Mouse (Mus musculus) megakaryocyte, adult 5-6 weeks (primary cell): ENCODE data around the gene Speer2. TPM values are rescaled to one million over a fixed set of nuclear protein-coding genes. Genes with fewer than 3 reads are reported as not detected.

Experiments used
- ATAC-seq: 2 replicates; pipeline ENCODE4 v1.8.0; 2016; ENCODE audit warnings: mild to moderate bottlenecking, inconsistent platforms; ENCODE audit not compliant: poor library complexity, severe bottlenecking
- total RNA-seq, 2 experiments: library from RNA; stranded (forward) in 1 of 2; stranded (reverse) in 1 of 2; fragments of 153-499, 151-499 nt in 1 of 2; fragments of 221-1000, 200-1000 nt in 1 of 2; gene quantifications; 2 replicates each; pipeline versions ENCODE4 v1.2.3 to v1.2.4; 2015 to 2017

The Speer2 gene
- not detected in 2 replicates for total RNA-seq (2015)
- total RNA-seq (2017), result not detected in 2 replicates

DNA sequence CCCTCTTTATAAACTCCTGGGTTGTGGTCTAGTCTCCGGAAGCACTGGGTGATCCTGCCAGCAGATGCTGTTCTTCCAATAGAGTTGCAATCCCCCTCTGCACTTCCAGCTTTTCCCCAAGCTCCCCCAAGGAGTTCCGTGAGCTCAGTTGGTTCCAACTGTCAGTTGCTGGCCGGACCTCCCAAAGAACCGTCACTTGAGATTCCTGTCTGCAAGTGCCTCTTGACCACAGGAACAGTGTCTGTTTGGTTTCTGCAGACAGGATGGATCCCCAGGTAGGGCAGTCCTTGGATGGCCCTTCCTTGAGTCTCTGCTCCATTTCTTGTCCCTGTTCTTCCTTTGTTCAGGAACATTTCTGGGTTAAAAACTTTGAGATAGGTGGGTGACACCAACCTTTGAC lies at the start of gene Speer2:
Gene Speer2 (minus strand): TSS at position 101 of the 400 bp plus-strand sequence.
- ATAC-seq, result no peak

DNA sequence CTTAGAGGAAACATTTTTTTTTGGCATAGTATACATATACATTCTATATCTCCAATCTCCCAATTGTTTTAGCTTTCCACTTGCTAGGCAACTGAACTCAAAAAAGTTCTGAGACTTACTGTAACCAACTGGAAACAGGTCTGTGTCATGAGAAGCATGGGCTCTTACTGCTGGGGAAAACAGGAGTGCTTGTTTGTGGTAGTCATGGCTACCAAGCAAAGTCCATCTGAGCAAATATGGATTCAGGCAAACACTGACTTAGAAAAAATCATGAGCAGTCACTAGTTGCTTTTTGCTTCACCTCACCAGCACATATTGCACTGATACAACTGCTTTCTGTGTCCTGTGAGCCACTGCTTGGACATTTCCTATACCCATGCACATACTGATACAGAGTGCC lies 40.8 kb upstream of the Speer2 start:
- no peak for ATAC-seq

DNA sequence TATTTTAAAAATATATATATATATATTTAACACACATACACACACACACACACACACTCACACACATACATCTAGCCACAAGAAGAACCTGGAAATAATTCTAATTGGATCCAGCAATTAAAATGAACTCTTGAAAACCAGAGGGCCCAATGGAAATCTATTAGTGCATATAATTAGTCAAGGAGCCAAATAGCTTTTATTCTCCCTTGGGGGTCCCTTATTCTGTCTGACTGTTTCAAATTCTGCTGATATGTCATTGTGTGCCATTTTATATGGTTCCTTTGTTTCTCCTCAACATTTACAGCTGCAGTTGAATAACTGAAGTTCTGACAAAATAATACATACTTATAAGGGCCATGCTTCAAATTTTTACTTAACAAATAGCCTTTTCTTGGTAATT lies 17.2 kb upstream of the Speer2 start:
- no peak for ATAC-seq

DNA sequence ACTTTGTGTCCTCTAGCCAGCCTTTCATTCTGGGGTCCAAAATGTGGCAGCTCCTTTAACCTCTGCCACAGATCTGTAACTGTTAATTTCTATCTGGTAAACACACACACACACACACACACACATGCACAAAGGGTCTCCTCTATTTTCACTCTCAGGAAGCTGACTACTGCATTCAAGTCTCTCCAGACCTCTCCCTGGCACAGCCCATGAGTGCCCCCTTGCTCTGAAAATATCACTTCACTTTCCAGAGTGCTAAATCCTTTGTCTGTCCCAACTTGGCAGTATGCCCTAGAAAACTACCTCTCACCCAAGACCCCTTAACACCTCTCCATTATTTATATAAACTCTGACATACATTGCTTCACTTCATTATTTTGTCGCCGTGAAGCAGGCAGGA lies 26.9 kb downstream of the Speer2 start:
- no peak for ATAC-seq

DNA sequence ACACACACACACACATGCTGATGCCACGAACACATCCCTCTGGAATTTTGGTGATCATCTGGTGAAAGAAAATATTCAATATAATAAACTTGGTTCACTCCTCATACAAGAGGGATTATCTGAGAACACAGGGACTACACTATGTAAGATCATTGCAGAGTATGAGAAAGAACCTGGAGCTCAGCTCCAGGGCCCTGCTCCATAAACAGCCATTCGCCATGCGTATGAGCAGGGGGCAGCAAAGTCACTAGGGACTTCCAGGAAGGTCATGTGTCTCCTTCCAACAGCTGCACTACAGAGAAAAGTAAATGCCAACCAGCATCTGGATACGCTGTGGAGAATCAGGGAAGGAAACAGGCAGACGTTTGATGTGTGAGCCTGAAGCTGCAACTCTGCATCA lies 49.9 kb downstream of the Speer2 start:
- ATAC-seq, result no peak
